10 mouse cellular contexts compared by ENCODE assay signal in the genomic region with DNA sequence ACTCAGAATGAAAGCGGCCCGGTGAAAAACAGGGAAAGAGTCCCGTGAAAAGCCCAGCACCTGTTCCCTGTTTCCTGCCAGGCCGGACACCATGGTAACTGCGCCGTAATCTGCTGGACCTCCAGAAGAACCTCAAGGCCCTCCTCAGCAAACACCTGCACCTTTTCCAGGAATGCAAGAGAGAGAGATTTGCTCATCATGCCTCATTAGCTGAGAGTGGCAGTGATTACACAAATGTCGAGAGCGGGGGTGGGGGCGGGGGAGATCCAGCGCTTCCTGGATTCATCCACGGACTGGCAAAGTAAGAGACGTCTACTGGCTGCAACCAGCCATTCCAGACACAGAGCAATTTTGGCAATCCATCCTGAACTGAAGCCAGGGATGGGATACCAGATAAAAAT. TPM values are rescaled to one million over a fixed set of nuclear protein-coding genes. Genes with fewer than 3 reads are reported as not detected.
DNase-seq lines count a peak whose midpoint lies in the region; ATAC-seq and TF ChIP-seq lines count a peak whose summit lies in the region.
"Had no signal": no experiment of that assay in that cellular context is flagged by ENCODE, and none has a peak within 500 bp of the region (broad histone marks: within the 10 kb centered on the region; RNA-seq: fewer than 3 reads in every experiment).

No protein-coding gene starts in this region.

- peak; percentile 61 for ATAC-seq in forebrain, embryonic 13.5 days
- ATAC-seq in forebrain, embryonic 11.5 days (replicated peaks; ENCODE audit: low FRiP score) = no peak
- ATAC-seq in neural tube, embryonic 12.5 days (ENCODE audit: low FRiP score, low read depth) = no peak
- ATAC-seq in liver, postnatal 0 days = no peak

- no peak for TF ChIP-seq EP300 in liver, postnatal 0 days (IDR thresholded peaks at IDR 0.05; ENCODE audit: low read depth)

- intact Hi-C loops in gastrocnemius, postnatal 36 days (cut with DNase I) = no loop called here

- no peaks in the 10 kb centered on the region for H3K36me3 ChIP-seq in forebrain, embryonic 13.5 days (ENCODE audit: poor library complexity, severe bottlenecking)
- H3K36me3 ChIP-seq in forebrain, embryonic 11.5 days (ENCODE audit: control insufficient read depth, insufficient read depth, low read length) = no peaks in the 10 kb centered on the region
- H3K36me3 ChIP-seq in neural tube, embryonic 12.5 days = no peaks in the 10 kb centered on the region
- H3K36me3 ChIP-seq in liver, postnatal 0 days (replicated peaks; ENCODE audit: insufficient read depth, low read length) = no peaks in the 10 kb centered on the region

- no peaks in the 10 kb centered on the region for H3K27me3 ChIP-seq in forebrain, embryonic 13.5 days
- no peaks in the 10 kb centered on the region for H3K27me3 ChIP-seq in forebrain, embryonic 11.5 days (ENCODE audit: control insufficient read depth, insufficient read depth, low read length)
- no peaks in the 10 kb centered on the region for H3K27me3 ChIP-seq in neural tube, embryonic 12.5 days (replicated peaks)
- no peaks in the 10 kb centered on the region for H3K27me3 ChIP-seq in liver, postnatal 0 days (ENCODE audit: insufficient read depth, low read length)

- no peak for DNase-seq in forebrain, embryonic 11.5 days (ENCODE audit: low spot score)
- no peak for DNase-seq in neural tube, embryonic 10.5 days (ENCODE audit: extremely low spot score, low spot score)
- peak; percentile 16 to 39 for DNase-seq in layer of hippocampus, adult 18-20 months (ENCODE audit: low spot score in 2 of 2)
- DNase-seq in telencephalon, adult 2 months (ENCODE audit: low read depth, low spot score) = peak; percentile 27
- DNase-seq in gastrocnemius, postnatal 36 days = no peak
- no peak for DNase-seq in liver, postnatal 0 days

- H3K27ac ChIP-seq in forebrain, embryonic 13.5 days = 0 out of 2 replicates have a peak overlapping the region, but pooled peaks have one; percentile 5
- H3K27ac ChIP-seq in forebrain, embryonic 11.5 days (ENCODE audit: low read depth, low read length) = no peak overlapping the region
- H3K27ac ChIP-seq in neural tube, embryonic 12.5 days = no peak overlapping the region
- no peak overlapping the region for H3K27ac ChIP-seq in liver, postnatal 0 days (ENCODE audit: low read depth)

- peaks cover 31% of the 10 kb centered on the region for H3K4me1 ChIP-seq in forebrain, embryonic 13.5 days
- no peaks in the 10 kb centered on the region for H3K4me1 ChIP-seq in forebrain, embryonic 11.5 days (replicated peaks; ENCODE audit: control insufficient read depth, insufficient read depth, low read length)
- H3K4me1 ChIP-seq in neural tube, embryonic 12.5 days = peaks cover 7% of the 10 kb centered on the region; the same call in 1 of the 2 replicates
- H3K4me1 ChIP-seq in liver, postnatal 0 days (ENCODE audit: insufficient read depth) = no peaks in the 10 kb centered on the region

- no peak for TF ChIP-seq CTCF in liver, postnatal 0 days (IDR thresholded peaks at IDR 0.05; ENCODE audit: low read depth)

- peak overlapping the region; percentile 36 for H3K4me2 ChIP-seq in forebrain, embryonic 13.5 days
- H3K4me2 ChIP-seq in forebrain, embryonic 11.5 days (ENCODE audit: low read depth, low read length, severe bottlenecking) = no peak overlapping the region
- 0 out of 2 replicates have a peak overlapping the region, but pooled peaks have one; percentile 6 for H3K4me2 ChIP-seq in neural tube, embryonic 12.5 days (replicated peaks)
- no peak overlapping the region for H3K4me2 ChIP-seq in liver, postnatal 0 days (ENCODE audit: low read depth, low read length)

- no peaks in the 10 kb centered on the region for H3K9me3 ChIP-seq in forebrain, embryonic 13.5 days (replicated peaks)
- H3K9me3 ChIP-seq in forebrain, embryonic 11.5 days (ENCODE audit: control insufficient read depth, low read length) = no peaks in the 10 kb centered on the region
- no peaks in the 10 kb centered on the region for H3K9me3 ChIP-seq in neural tube, embryonic 12.5 days
- H3K9me3 ChIP-seq in liver, postnatal 0 days (ENCODE audit: low read length) = no peaks in the 10 kb centered on the region

- no peak overlapping the region for H3K9ac ChIP-seq in forebrain, embryonic 13.5 days
- no peak overlapping the region for H3K9ac ChIP-seq in forebrain, embryonic 11.5 days (ENCODE audit: low read length)
- no peak overlapping the region for H3K9ac ChIP-seq in neural tube, embryonic 12.5 days
- H3K9ac ChIP-seq in liver, postnatal 0 days (replicated peaks) = no peak overlapping the region

- H3K4me3 ChIP-seq in forebrain, embryonic 13.5 days = no peak overlapping the region
- no peak overlapping the region for H3K4me3 ChIP-seq in forebrain, embryonic 11.5 days (ENCODE audit: low read depth, low read length)
- no peak overlapping the region for H3K4me3 ChIP-seq in neural tube, embryonic 12.5 days
- no peak overlapping the region for H3K4me3 ChIP-seq in liver, postnatal 0 days (ENCODE audit: low read depth, low read length)

- 35% methylated on average over 12 of the region's 12 CpGs for WGBS in forebrain, embryonic 13.5 days
- 54% methylated on average over 12 of the region's 12 CpGs for WGBS in forebrain, embryonic 11.5 days
- 50% methylated on average over 12 of the region's 12 CpGs for WGBS in neural tube, embryonic 12.5 days
- WGBS in liver, postnatal 0 days (ENCODE audit: insufficient replicate concordance) = 57% methylated on average over 12 of the region's 12 CpGs

RNA-seq across cellular contexts. Expression of gene Tph2, which starts 9.2 kb away (rescaled TPM):
- 0.06 and 0.10 TPM in 2 replicates for polyA plus RNA-seq in forebrain, embryonic 13.5 days (2015; fragmentation: Nextera tagmentation; extraction: Ambion mirVana)
- polyA plus RNA-seq in forebrain, embryonic 11.5 days (2014; fragmentation: Nextera tagmentation; extraction: Ambion mirVana) = 0.13 TPM in 1 of 2 replicates, not detected in the other
- polyA plus RNA-seq in neural tube, embryonic 12.5 days (2016; fragmentation: Nextera tagmentation; extraction: Ambion mirVana) = 0.20 and 0.22 TPM in 2 replicates
- total RNA-seq in layer of hippocampus, adult 18-20 months (2021) = 1 to 10 TPM in 1 of 2 experiments, under 1 TPM in 1; 0.68 to 1.2 TPM
- not detected for total RNA-seq in gastrocnemius, postnatal 36 days (2021)
- polyA plus RNA-seq in liver, postnatal 0 days (2015; fragmentation: Nextera tagmentation; extraction: Ambion mirVana) = not detected in 2 replicates
- total RNA-seq: monocyte, adult 5-6 weeks had no signal
- polyA plus RNA-seq: heart, embryonic 14.5 days had no signal

Comparison
In these comparisons a context has a peak if more than half of its experiments do, and no peak if none do; other contexts are left out.
1. H3K4me2 ChIP-seq: peak in forebrain, embryonic 13.5 days (single experiment) and neural tube, embryonic 12.5 days (single experiment); none in forebrain, embryonic 11.5 days (single experiment) and liver, postnatal 0 days (single experiment).
2. DNase-seq: peak in layer of hippocampus, adult 18-20 months (2 of 2) and telencephalon, adult 2 months (single experiment); none in forebrain, embryonic 11.5 days (single experiment), neural tube, embryonic 10.5 days (single experiment), gastrocnemius, postnatal 36 days (0 of 2) and liver, postnatal 0 days (single experiment).